Mouse (Mus musculus) fat pad, adult 2 months (tissue): ENCODE measurements around the gene Gnat2.
A peak's percentile ranks its signal among the peaks of the same experiment; 100 is the strongest.

Source experiments
- DNase-seq: peaks from one replicate; pipeline ENCODE4 v3.0.0-alpha.2; 2011; ENCODE audit warnings: low read depth, low spot score; ENCODE audit errors: extremely low read depth

Gene Gnat2

DNA sequence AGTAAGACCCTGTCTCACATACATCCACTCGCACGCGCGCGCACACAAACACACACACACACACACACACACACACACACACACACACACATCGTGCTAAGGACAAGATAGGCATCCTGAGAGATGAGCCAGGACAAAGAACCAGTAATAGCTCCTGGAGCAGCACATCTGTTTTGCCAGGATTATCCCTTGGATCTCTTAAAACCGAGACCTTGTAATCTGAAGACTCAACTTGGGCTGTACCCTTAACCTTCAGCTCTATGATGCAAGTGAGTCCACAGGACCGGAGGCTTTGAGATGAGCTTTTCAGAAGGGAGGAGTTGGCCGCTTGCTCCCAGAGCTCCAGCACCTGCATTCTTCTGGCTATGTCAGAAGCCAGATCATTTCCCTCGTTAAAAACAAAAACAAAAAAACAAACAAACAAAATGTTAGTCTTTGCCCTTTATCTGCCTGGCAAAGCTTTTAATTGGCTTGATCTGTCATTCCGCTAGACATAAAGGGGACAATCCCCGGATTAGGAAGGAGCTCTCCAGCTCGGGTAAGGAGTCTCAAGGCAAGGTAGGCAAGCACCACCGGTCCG is at the start of gene Gnat2:
TSS of gene Gnat2 (plus strand) at position 254 of the 580 bp plus-strand sequence.
- no peak for DNase-seq

DNA sequence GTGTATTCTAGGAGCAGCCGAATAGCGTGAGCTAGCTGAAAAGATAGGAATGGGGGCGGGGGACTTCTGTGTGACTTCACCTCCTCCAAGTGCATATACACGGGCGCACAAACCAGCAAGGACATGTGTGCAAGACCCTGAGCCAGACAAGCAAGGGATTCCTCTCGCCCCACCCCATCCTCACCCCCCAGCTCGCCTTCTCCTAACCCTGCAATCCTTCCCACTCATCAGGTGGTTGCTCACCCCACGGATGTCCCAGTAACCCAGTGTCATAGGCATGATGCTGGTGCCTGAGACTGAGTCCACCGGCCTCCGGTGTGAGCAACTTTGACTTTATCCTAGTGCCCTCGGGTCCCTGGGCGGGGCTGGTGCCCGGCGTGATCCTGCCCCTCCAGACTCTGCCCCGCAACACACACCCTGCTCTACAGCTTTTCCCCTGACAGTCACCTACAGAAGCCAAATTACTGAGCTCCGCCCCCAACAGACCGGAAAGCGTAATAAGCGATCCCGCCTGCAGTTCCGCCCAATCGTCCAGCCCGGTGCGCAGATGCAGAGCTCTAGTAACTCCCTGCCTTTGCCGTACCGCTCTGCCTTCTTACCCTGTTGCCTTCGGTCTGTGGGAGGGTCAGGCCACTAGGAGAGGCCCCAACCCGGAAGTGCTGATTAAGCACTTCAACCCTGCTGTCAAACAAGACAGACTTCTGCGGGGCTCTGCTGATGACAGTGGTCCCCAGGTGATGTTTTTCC is 48.0 kb upstream of the Gnat2 start, which contains the start of gene Gstm4:
TSS of gene Gstm4 (minus strand) at position 501 of the 747 bp plus-strand sequence.
- DNase-seq: peak; percentile 16

DNA sequence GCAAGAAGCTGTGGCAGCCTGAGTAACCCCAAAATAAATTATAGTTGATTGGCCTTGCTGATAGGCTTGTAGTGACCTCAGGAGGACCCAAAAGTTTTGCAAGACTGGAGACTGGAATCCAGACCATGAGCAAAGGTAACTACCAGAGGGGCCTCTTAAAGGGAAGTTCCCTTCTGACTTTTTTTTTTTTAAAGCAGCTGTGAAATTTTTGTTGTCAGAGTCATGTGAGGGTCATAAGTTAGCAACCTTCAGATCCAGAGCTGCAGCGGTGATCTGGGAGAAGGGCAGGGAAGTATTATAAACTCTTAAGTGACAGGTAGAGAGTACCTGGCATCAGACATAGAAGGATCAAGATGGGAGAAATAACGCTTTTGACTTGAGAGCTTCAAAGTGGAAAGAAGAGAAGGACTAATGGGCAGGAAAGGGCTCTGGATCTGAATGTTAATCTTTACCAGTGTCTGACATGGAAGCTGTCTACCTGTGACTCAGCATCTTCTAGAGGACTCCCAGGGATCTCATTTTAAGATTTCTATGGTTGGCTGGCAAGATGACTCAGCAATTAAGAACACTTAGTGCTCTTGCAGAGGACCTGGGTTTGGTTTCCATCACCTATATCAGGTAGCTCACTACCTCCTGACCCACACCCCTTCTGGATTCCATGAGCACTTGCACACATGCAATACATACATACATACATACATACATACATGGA is 45.5 kb upstream of the Gnat2 start:
- no peak for DNase-seq

DNA sequence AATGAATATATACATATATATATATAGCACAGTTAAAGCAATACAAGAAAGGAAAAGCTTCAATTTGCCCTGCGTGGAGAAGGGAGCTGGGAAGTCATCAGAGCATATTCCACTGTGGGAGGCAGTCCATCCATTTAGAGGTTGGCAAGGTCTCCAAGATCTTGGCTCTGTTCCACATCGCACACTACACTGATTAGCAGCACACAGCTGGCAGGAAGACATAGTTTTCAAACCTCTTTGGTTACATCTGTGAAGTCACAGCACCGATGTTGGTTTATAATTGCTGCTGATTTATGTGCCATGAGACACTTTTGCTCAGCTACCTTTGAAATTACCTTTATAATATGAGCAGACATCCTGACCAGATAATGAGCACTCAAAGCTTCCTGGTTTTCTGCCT is 44.3 kb upstream of the Gnat2 start:
- DNase-seq: no peak

DNA sequence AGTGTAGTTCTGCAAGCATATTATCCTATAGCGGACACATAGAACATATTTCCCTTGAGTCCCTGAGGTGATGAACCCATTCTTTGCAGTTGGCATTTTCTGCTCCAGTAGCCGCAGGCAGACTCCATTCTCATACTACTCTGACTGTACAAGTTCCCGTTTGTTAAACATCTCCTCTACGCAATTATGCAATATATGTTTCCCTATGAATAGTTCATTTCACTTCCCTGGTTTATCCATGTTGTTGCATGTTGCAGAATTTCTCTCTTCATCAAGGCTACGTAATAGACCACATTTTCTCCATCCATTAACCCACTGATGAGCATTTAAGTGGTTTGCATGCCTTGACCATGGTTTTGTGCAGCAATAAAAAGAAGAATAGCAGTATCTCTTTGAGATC is 42.1 kb upstream of the Gnat2 start:
- DNase-seq: no peak

DNA sequence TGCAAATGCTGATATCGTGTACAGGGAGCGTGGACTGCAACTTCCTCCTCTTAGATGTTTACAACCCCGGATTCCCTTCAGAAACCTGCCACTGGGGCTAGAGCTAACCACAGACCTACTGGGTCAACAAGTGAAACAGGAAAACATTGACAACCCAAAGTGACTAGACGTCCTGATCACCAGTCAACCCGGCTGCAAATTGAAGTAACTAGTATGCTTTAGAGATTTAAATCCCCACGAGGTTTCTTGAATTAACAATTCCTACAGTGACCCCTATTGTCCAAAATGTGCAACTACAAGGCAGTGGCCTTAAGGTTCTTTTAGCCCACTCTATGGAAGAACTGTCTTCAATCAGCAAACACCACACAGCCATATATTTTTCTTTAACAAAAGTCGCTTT is 31.2 kb upstream of the Gnat2 start:
- DNase-seq: no peak

DNA sequence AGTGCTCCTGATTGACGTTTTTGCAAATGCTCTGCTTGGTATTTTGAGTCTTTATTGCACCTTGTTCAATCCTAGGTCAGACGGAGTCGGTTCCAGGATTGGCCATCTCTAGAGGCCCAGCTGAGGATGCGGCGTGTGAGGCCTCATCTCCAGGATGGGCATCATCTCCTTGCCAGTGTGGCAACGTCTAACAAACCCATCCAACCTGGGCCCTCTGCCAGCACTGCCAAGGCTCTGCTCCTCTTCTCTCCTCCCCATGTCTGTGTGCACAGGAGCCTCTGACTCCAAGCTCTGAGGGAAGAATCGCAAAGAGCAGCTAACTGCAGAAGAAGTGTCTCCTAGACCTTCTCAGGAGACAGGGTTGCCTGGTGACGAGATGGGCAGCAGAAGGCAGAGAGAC is 29.9 kb upstream of the Gnat2 start:
- DNase-seq: no peak

DNA sequence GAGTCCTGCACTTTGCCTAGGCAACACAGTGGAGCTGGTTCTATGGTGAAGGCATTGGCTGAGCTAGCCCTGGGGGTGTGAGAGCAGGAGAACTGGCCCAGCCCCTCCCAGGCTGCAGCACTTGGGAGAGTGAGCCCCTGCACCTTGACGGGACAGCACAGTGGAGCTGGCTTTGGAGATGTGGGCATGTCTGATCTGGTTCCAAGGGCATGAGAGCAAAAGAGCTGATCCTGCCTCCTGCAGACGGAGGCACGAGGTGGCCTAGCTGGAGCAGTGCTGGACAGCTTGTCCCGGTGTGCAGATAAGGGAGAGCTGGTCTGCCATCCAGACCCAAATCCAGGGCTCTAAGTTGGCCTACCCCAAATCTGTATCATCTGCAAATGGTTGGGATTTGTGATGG is 27.9 kb upstream of the Gnat2 start:
- DNase-seq: no peak

DNA sequence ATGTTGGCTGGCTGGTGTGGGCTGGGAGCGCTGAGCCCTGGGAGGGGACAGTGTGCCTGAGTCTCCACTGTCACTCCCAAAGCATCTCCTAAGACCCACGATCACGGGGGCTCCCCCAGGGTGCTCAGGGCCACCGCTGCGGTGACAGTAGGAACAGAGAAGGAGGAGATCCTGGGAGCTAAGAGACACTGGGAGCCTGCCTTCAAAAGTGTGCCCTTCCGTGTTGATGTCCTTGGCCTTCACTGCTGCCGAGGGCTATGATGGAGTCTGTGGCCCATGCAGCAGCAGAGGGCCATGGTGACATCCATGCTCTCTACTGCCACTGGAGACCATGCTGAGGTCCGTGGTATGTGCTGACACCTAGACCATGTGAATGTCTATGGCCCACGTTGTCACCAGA is 27.0 kb upstream of the Gnat2 start:
- no peak for DNase-seq

DNA sequence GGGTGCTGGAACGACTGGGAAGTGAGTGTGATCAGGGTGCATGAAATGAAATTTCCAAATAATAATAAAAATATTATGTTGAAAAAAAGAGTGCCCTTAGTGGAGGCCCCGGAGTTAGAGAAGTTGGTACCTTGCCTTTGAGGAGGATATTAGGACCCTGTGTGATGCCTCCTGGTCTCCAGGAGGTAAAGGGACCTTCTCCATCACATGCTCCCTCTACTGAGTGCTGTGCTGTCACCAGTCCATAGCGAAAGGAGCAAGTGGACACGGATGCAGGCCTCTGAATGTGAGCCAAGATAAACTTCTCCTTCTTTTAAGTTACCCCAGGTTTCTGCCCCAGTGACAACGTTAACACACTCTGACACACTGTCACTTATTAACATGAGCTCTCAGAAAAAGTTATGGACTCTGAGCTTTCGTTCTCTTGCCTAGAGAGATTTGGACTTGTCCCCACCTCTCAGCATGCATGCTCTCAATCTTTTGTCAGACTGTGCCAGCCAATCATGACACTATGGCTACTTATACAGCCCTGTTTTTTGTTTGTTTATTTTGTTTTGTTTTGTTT is 25.1 kb upstream of the Gnat2 start:
- no peak for DNase-seq

DNA sequence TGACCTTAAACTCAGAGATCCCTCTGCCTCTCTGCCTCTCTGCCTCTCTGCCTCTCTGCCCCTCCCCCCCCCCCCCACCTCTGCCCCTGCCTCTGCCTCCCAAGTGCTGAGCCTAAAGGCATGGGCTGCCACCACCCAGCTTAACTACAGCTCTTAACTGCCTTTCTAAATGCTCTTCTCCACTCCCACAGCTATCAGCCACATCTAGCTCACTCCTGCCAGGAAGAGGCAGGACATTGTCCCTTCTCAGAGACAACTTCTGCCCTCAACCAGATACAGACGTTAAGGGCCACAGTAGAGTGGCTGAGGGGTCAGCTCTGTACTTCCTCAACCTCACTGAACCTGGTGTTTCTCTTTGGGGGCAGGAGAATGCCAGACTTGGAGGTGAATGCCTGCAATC is 23.8 kb upstream of the Gnat2 start:
- no peak for DNase-seq

DNA sequence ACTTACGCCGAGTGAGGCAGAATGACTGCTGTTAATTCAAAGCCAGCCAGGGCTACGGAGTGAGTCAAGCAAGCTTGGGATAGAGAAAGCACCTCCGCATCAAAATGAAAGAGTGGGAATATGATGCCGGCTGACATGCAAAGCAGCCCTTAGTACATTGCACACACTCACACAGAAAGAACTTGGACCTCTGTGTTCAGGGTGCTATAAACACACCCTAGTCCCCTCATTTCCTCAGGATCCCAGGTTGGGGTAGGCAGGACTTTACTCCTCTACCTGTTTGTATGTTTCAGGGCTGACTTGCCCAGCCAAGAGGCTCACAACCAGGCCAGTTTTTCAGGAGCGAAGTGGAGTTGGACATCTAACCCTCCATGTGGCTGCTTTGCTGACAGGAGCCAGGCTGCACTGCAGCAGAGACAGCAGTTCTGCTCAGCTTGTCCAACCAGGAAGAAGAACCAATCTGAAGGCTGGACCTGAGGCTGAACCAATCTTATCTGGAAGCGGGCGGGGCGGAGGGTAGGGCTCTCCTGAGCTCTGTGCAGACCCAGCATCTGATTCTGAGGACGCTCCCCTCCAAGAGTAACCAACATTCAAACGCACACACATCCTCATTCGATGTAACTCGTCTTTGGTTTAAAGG is 23.2 kb upstream of the Gnat2 start:
- DNase-seq: no peak

DNA sequence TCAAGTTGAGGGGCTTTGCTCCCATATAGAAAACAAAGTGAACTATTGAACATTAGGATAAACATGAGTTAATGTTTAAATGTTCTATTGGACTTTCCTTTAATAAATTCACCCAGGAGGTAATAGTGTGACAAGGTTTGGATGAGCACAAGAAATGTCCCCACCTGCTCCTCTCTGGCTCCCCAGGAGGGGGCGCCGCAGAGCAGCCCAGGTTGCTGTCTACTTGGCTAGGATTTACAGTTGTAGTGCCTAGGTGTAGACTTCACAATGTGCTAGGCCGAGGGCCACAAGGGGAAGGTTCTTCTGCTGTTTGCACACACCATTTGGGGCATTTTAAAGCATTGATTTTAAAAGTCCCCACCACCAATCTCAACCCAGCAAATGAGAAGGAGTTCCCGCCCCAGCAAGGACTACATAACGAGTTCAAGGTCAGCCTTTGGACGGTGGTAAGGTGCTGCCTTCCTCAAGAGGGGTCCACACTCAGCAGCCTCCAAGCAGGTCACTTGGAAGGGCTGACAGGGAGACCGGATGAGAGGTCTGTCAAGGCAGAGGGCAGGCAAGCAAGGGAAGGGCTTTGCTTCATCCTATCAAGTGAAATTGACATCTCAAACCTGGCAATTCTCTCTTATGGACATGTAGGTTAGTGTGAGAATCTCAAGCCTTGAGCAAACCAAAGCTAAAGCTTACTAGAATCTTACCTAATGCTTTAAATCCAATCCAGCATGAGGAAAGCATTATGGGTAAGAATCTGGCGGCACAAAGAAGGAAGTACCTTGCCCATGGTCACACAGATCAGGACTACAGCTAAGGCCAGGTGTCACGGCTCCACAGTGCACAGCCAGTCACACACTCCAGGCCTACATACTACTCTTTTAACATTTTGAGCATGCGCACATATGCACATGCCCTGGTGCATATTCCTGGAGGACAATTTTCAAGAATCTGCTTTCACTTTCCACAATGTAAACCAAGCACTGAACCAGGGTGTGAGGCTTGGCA is 22.0 kb upstream of the Gnat2 start:
- no peak for DNase-seq

DNA sequence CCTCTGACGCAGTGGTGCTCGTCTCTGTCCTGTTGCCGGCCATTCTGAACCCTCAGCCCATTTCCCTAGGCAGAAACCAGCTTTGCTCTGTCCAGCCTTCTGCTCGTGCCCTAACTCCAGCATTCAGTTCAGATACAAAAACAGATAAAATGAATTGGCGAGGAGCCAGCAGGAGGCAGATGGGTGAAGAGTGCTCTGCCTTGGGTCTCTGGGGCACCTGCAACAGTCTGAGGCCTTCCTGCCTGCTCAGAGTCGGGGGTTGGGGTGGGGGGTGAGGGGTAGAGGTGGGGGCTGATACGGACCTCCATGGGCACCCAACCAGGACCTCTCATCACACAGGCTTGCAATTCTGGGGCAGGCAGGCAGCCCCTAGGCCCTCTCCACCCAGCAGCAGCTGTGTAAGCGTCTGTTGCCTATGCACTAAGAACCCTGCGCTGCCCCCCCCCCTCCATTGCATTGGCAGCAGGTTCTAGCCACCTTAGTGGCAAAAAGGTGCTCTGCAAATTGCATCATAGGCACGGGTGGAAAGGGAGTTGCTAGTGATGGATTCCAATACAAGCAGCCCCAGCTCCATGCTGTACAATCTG is 19.5 kb upstream of the Gnat2 start:
- no peak for DNase-seq

DNA sequence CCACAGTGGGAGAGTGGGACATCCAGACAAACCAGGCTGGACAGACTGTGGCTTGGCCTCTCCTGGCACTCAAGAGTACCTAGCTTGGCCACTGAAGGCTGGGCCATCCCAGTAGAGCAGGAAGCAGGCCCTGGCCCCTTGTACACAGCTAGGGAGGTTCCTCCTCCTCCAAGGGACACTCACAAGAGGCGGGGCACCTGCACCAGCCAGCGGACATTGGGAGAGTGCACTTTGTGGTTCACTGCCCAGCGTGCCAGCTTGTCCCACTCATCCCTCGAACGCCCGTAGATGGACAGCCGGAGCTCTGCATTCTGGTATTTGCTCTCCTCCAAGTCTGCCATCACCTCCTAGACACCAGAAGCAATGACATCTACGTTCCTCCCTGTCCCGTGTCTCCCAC is 15.8 kb upstream of the Gnat2 start:
- DNase-seq: no peak

DNA sequence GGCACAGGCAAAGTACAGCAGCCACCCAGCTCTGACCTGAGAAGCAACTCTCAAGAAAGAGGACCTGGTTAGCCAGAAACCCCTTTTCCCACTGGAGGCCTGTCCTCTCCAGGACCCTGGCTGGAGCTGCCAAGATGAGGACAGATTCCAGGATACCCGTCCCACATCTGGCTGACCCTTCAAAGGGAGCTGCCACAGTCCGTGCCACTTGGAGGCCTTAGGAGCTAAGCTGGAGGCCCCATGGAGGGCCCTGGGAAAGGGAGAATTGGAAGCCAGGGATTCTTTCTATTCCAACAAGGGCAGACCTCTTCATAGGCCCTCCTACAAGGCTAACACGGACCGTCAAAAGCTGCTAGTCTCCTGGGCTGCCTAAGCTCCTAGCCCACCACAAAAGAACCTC is 10.9 kb upstream of the Gnat2 start:
- DNase-seq: no peak

DNA sequence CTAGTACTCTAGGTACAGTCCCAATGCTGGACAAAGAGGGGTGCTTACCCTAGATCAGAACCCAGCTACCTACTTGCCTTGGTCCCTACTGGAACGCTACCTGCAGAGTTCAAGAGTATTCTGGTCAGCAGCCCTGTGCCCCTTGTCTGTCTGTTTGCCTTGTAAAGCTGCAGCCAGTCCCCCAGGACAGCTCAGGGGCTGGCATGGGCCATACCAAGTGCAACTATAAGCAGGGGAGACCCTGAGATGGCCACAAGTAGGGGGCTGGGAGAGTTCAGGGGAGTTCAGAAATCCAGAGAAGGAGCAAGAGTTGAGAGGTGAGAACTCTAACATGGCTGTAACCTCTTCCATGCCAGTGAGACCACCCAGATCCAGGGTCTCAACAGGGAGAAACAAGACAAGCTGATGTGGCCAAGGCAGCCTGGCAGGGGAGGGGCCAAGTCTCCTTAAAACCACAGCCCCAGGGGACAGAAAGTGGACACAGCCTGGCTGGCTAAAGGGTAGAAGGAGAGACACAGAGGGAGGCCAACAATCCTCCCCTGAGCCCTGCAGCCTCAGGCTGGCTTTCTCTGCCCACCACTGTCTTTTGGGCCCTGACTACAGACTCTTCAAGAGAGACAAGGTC is 10.2 kb upstream of the Gnat2 start:
- DNase-seq: no peak

DNA sequence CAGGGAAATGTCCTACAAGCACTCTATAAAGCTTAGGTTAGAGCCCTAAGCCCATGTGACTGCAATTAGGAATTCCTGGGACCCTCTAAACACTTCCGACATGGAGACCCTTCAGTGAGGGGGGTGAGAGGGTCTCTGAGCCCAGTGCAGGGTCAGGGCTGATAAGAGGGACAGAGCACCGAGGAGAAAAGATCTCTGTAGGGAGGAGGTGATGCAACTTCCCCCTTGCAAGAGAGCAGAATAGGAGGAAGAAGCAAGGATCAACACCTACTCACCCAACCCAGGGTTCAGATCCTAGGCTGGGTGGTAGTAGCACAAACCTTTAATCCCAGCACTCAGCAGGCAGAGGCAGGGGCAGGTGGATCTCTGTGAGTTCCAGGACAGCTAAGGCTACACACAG is 9.4 kb upstream of the Gnat2 start:
- no peak for DNase-seq

DNA sequence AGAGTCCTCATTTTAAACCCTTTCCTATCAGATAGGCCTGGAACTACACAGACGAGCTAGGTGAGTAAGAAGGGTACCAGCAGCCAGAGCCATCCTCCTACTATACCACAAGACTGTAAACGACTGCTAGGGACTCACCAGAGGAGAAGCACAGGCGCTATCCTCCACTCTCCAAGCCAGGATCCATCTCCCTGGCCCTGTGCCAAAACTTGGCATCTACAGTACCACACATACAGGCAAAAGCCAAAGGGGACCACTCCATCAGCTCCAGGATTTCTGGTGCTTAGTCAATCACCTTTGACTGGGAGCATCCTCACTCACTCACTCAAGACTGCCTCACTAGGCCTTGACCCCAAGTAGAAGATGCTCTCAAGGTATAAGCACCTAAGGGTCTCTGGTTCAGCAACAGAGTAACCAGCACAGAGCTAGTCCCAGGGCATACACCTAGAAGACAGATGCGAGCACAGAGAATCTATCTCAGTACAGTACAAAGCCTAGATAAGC is 8.6 kb upstream of the Gnat2 start:
- DNase-seq: no peak
